ENCODE assay signal across 23 mouse cellular contexts in the genomic region with DNA sequence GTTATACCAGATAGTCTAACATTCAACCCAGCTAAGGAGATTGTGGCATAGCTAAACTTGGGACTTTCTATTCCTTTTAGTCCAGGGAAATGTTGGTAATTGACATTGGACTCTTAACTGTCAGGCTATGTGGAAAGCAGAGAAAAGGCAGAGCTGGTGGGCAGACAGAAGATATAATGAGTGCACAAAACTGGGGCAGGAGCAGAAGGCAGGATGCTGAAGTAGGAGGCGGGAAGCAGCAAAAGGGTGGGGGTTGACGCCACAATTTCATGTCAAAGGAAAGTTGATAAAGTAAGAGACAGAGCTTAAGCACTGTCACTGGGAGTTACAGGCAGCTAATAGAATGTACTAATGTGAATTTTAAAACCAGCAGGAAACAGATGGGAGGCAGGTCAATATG.
DNase-seq lines count a peak whose midpoint lies in the region; ATAC-seq and TF ChIP-seq lines count a peak whose summit lies in the region.
"Had no signal": no experiment of that assay in that cellular context is flagged by ENCODE, and none has a peak within 500 bp of the region (broad histone marks: within the 10 kb centered on the region; RNA-seq: fewer than 3 reads in every experiment).

No protein-coding gene starts in this region.

- peak; percentile 8 for DNase-seq in layer of hippocampus, adult 9-11 months
- no peak for DNase-seq in layer of hippocampus, adult 11-12 months (ENCODE audit: low spot score)
- DNase-seq in frontal cortex, postnatal 25 days (ENCODE audit: low spot score in 2 of 2) = peak; percentile 4
- peak; percentile 27 to 31 for DNase-seq in left cerebral cortex, postnatal 14 days (ENCODE audit: low spot score in 2 of 2)
- DNase-seq in right cerebral cortex, postnatal 25 days = peak; percentile 5
- DNase-seq in gastrocnemius, postnatal 10 days = no peak
- DNase-seq in midbrain, embryonic 10.5 days (ENCODE audit: low spot score) = no peak
- DNase-seq: cerebellum, adult 18-20 months; cerebellum, postnatal 14 days; gastrocnemius, postnatal 25 days; heart, adult 18-20 months; kidney, adult 18-20 months; liver, embryonic 13.5 days; lung, adult 2 months; lung, postnatal 14 days; spleen, adult 18-20 months; thymus, postnatal 14 days had no signal

- WGBS in intestine, postnatal 0 days = 79% methylated on average over 2 of the region's 2 CpGs
- WGBS in midbrain, embryonic 10.5 days = 98% methylated on average over 2 of the region's 2 CpGs

- no peaks in the 10 kb centered on the region for H3K9me3 ChIP-seq in intestine, postnatal 0 days (ENCODE audit: control insufficient read depth)
- H3K9me3 ChIP-seq in midbrain, embryonic 10.5 days (replicated peaks) = no peaks in the 10 kb centered on the region
- H3K9me3 ChIP-seq: embryonic facial prominence, embryonic 12.5 days; heart, embryonic 13.5 days; hindbrain, embryonic 12.5 days; liver, embryonic 13.5 days; midbrain, embryonic 12.5 days had no signal

- no peak overlapping the region for H3K4me3 ChIP-seq in intestine, postnatal 0 days (ENCODE audit: low read depth, low read length)
- H3K4me3 ChIP-seq in midbrain, embryonic 10.5 days = no peak overlapping the region
- H3K4me3 ChIP-seq: embryonic facial prominence, embryonic 12.5 days; heart, embryonic 13.5 days; hindbrain, embryonic 12.5 days; liver, embryonic 13.5 days; midbrain, embryonic 12.5 days had no signal

- no peak overlapping the region for H3K4me2 ChIP-seq in intestine, postnatal 0 days (replicated peaks; ENCODE audit: low read depth)
- H3K4me2 ChIP-seq: embryonic facial prominence, embryonic 12.5 days; heart, embryonic 13.5 days; hindbrain, embryonic 12.5 days; liver, embryonic 13.5 days; midbrain, embryonic 12.5 days had no signal

- ATAC-seq in intestine, postnatal 0 days = no peak
- ATAC-seq: CD4-positive, CD25-positive, alpha-beta regulatory T cell, adult 4 months had no signal

- H3K36me3 ChIP-seq in intestine, postnatal 0 days (ENCODE audit: control insufficient read depth, insufficient read depth) = no peaks in the 10 kb centered on the region
- no peaks in the 10 kb centered on the region for H3K36me3 ChIP-seq in midbrain, embryonic 10.5 days
- H3K36me3 ChIP-seq: embryonic facial prominence, embryonic 12.5 days; heart, embryonic 13.5 days; hindbrain, embryonic 12.5 days; liver, embryonic 13.5 days; midbrain, embryonic 12.5 days had no signal

- no peak overlapping the region for H3K9ac ChIP-seq in intestine, postnatal 0 days (ENCODE audit: low read depth, low read length)
- H3K9ac ChIP-seq: embryonic facial prominence, embryonic 12.5 days; heart, embryonic 13.5 days; hindbrain, embryonic 12.5 days; liver, embryonic 13.5 days; midbrain, embryonic 12.5 days had no signal

- no peak overlapping the region for H3K27ac ChIP-seq in intestine, postnatal 0 days (ENCODE audit: low read depth, low read length)
- no peak overlapping the region for H3K27ac ChIP-seq in midbrain, embryonic 10.5 days (replicated peaks)
- H3K27ac ChIP-seq: embryonic facial prominence, embryonic 12.5 days; heart, embryonic 13.5 days; hindbrain, embryonic 12.5 days; liver, embryonic 13.5 days; midbrain, embryonic 12.5 days had no signal

- intact Hi-C loops in left cerebral cortex, postnatal 14 days (cut with DNase I) = no loop called here

- no peak for TF ChIP-seq CTCF in intestine, postnatal 0 days (IDR thresholded peaks at IDR 0.05; ENCODE audit: low read depth)

- no peaks in the 10 kb centered on the region for H3K27me3 ChIP-seq in intestine, postnatal 0 days (replicated peaks; ENCODE audit: control insufficient read depth, insufficient read depth, low read length)
- no peaks in the 10 kb centered on the region for H3K27me3 ChIP-seq in midbrain, embryonic 10.5 days (ENCODE audit: low read depth, poor library complexity, severe bottlenecking)
- H3K27me3 ChIP-seq: embryonic facial prominence, embryonic 12.5 days; heart, embryonic 13.5 days; hindbrain, embryonic 12.5 days; liver, embryonic 13.5 days; midbrain, embryonic 12.5 days had no signal

- H3K4me1 ChIP-seq in intestine, postnatal 0 days (replicated peaks; ENCODE audit: control insufficient read depth, insufficient read depth, low read length) = no peaks in the 10 kb centered on the region
- H3K4me1 ChIP-seq in midbrain, embryonic 10.5 days = 0 out of 2 replicates have a peak, but pooled peaks cover 3% of the 10 kb centered on the region
- H3K4me1 ChIP-seq: embryonic facial prominence, embryonic 12.5 days; hindbrain, embryonic 12.5 days; liver, embryonic 13.5 days; midbrain, embryonic 12.5 days had no signal

Comparison
In these comparisons a context has a peak if more than half of its experiments do, and no peak if none do; other contexts are left out.
1. DNase-seq: peak in layer of hippocampus, adult 9-11 months (single experiment), frontal cortex, postnatal 25 days (2 of 2), left cerebral cortex, postnatal 14 days (2 of 2) and right cerebral cortex, postnatal 25 days (single experiment); none in layer of hippocampus, adult 11-12 months (single experiment), gastrocnemius, postnatal 10 days (single experiment) and midbrain, embryonic 10.5 days (single experiment).